Mouse (Mus musculus) granulocyte monocyte progenitor cell, adult 5-6 weeks (primary cell): ENCODE data around the gene Olfr1469. TPM values are rescaled to one million over a fixed set of nuclear protein-coding genes. Genes with fewer than 3 reads are reported as not detected.
"Not testable (repeated sequence)": the region's sequence is repeated elsewhere in the genome, so short reads cannot be mapped to it uniquely, and the experiment has no call there.

ENCODE experiments used
- ATAC-seq: replicated peaks from 2 replicates; pipeline ENCODE4 v1.8.0; 2016; ENCODE audit warnings: mild to moderate bottlenecking, moderate TSS enrichment, inconsistent platforms; ENCODE audit not compliant: poor library complexity, severe bottlenecking
- total RNA-seq, 2 experiments: library from RNA; stranded (forward) in 1 of 2; stranded (reverse) in 1 of 2; fragments of 200-712, 200-1000 nt in 1 of 2; fragments of >200 nt in 1 of 2; fragmentation: Nextera tagmentation in 1 of 2; gene quantifications; 2 replicates each; pipeline ENCODE4 v1.2.3; 2014 to 2017

Gene Olfr1469
- total RNA-seq (2014; fragmentation: Nextera tagmentation) (not detected in 2 replicates), total RNA-seq (2017) (not detected in 2 replicates)

DNA sequence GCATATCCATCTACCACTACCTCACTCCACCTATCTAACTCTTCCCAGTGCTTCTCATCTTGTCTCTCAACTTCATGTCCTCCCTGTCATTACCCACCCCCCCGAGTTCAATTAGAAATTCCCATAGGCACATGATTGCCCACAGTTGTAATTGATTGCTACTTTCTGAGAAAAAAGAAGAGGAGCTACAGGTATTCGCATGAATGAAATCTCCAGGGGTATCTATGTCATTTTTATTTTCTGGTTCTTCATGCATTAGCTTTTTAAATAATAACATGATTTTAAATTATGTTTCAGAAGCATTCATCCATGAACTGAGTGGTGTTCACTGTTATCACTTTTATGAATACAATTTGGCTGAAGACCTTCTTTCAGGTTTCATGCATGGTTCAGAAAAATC, at the start of gene Olfr1469:
Gene Olfr1469, plus strand, starts transcription at position 301 of the 400 bp plus-strand sequence.
- no peak for ATAC-seq

DNA sequence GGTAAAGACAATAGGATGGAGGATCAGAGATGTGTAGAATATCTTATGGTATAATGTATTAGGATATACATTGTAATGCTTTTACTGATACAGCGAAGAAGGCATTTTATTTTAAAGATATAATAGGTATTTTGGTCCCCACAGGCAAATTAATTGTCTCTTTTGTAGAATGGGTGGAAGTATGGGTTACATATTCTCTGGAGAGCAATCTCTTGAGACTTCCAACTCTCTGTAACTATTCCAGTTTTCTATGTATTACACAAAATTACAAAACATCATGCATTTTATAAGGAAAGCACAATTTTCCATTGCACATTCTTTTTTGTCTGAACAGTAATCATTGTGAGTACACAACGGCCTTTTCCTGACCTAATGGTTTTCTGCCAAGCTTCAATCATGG, 45.7 kb upstream of the Olfr1469 start, which contains the start of gene Olfr1467:
Gene Olfr1467, plus strand, starts transcription at position 301 of the 400 bp plus-strand sequence.
- no peak for ATAC-seq

DNA sequence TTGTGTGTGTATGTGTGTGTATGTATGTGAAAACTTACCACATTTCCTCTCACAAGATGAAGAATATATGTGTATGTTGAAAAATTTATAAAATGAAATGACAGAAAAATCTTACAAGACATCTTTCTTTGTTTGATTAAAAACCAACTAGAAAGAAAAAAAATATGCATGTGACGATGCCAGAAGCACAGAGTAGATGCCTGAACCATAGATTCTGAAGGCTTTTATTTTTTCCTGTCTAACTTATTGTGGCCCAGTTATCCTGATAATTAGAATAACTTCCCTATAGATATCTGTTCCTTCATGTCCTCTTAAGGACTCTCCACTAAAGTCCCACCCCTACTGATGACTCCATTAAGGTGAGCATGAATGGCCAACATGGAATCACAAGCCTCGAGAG, 35.5 kb downstream of the Olfr1469 start, which contains the start of gene Olfr1471:
Gene Olfr1471, plus strand, starts transcription at position 301 of the 400 bp plus-strand sequence.
- not testable (repeated sequence) for ATAC-seq

DNA sequence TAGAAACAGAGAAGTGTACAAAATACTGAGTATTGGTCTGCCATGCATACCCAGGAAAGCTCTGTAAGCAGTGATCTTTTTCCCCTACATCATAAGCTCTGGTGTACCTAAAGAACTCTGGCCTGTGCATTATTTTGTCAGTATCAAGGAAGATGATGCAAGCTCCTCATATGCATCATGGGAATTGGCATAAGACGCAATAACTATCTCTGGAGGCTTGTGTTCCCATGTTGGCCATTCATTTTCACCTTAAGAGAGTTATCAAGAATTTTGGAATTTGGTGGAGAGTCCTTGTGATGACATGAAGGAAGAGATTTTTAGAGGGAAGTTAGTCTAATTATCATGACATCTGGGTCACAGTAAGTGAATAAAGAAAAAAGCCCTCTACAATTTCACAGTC, 48.3 kb downstream of the Olfr1469 start, which contains the start of gene Olfr1472:
Gene Olfr1472, minus strand, starts transcription at position 101 of the 400 bp plus-strand sequence.
- ATAC-seq = no peak

Other genes with a start within 250 kb of the Olfr1469 start
- gene Olfr1461, start 244.8 kb upstream of the Olfr1469 start, total RNA-seq (2014; fragmentation: Nextera tagmentation) = not detected in 2 replicates
- gene Olfr1461, start 244.8 kb upstream of the Olfr1469 start, total RNA-seq (2017) = not detected in 2 replicates
- not detected in 2 replicates for gene Olfr1462, start 222.1 kb upstream of the Olfr1469 start, total RNA-seq (2014; fragmentation: Nextera tagmentation)
- not detected in 2 replicates for gene Olfr1462, start 222.1 kb upstream of the Olfr1469 start, total RNA-seq (2017)
- not detected in 2 replicates for gene Olfr1463, start 176.5 kb upstream of the Olfr1469 start, total RNA-seq (2014; fragmentation: Nextera tagmentation)
- gene Olfr1463, start 176.5 kb upstream of the Olfr1469 start, total RNA-seq (2017) = not detected in 2 replicates
- gene Olfr1465, start 92.3 kb upstream of the Olfr1469 start, total RNA-seq (2014; fragmentation: Nextera tagmentation) = not detected in 2 replicates
- gene Olfr1465, start 92.3 kb upstream of the Olfr1469 start, total RNA-seq (2017) = not detected in 2 replicates
- not detected in 2 replicates for gene Olfr1466, start 69.0 kb upstream of the Olfr1469 start, total RNA-seq (2014; fragmentation: Nextera tagmentation)
- gene Olfr1466, start 69.0 kb upstream of the Olfr1469 start, total RNA-seq (2017) = not detected in 2 replicates
- not detected in 2 replicates for gene Olfr1467, start 45.6 kb upstream of the Olfr1469 start, total RNA-seq (2014; fragmentation: Nextera tagmentation)
- gene Olfr1467, start 45.6 kb upstream of the Olfr1469 start, total RNA-seq (2017) = not detected in 2 replicates
- not detected in 2 replicates for gene Olfr1471, start 35.6 kb downstream of the Olfr1469 start, total RNA-seq (2014; fragmentation: Nextera tagmentation)
- not detected in 2 replicates for gene Olfr1471, start 35.6 kb downstream of the Olfr1469 start, total RNA-seq (2017)
- gene Olfr1472, start 48.2 kb downstream of the Olfr1469 start, total RNA-seq (2014; fragmentation: Nextera tagmentation) = not detected in 2 replicates
- gene Olfr1472, start 48.2 kb downstream of the Olfr1469 start, total RNA-seq (2017) = not detected in 2 replicates
- gene Olfr1474, start 61.7 kb downstream of the Olfr1469 start, total RNA-seq (2014; fragmentation: Nextera tagmentation) = not detected in 2 replicates
- not detected in 2 replicates for gene Olfr1474, start 61.7 kb downstream of the Olfr1469 start, total RNA-seq (2017)
- not detected in 2 replicates for gene Olfr1475, start 72.3 kb downstream of the Olfr1469 start, total RNA-seq (2014; fragmentation: Nextera tagmentation)
- gene Olfr1475, start 72.3 kb downstream of the Olfr1469 start, total RNA-seq (2017) = not detected in 2 replicates
- gene Olfr1477, start 92.7 kb downstream of the Olfr1469 start, total RNA-seq (2014; fragmentation: Nextera tagmentation) = not detected in 2 replicates
- gene Olfr1477, start 92.7 kb downstream of the Olfr1469 start, total RNA-seq (2017) = not detected in 2 replicates
- gene Olfr1480, start 120.1 kb downstream of the Olfr1469 start, total RNA-seq (2014; fragmentation: Nextera tagmentation) = not detected in 2 replicates
- gene Olfr1480, start 120.1 kb downstream of the Olfr1469 start, total RNA-seq (2017) = not detected in 2 replicates
- not detected in 2 replicates for gene Olfr1484, start 175.7 kb downstream of the Olfr1469 start, total RNA-seq (2014; fragmentation: Nextera tagmentation)
- not detected in 2 replicates for gene Olfr1484, start 175.7 kb downstream of the Olfr1469 start, total RNA-seq (2017)
- gene Olfr1487, start 209.5 kb downstream of the Olfr1469 start, total RNA-seq (2014; fragmentation: Nextera tagmentation) = not detected in 2 replicates
- not detected in 2 replicates for gene Olfr1487, start 209.5 kb downstream of the Olfr1469 start, total RNA-seq (2017)
- not detected in 2 replicates for gene Olfr1489, start 223.8 kb downstream of the Olfr1469 start, total RNA-seq (2014; fragmentation: Nextera tagmentation)
- not detected in 2 replicates for gene Olfr1489, start 223.8 kb downstream of the Olfr1469 start, total RNA-seq (2017)
- not detected in 2 replicates for gene Olfr1490, start 243.2 kb downstream of the Olfr1469 start, total RNA-seq (2014; fragmentation: Nextera tagmentation)
- gene Olfr1490, start 243.2 kb downstream of the Olfr1469 start, total RNA-seq (2017) = not detected in 2 replicates